Mouse (Mus musculus) liver, postnatal 0 days (tissue): ENCODE data around the gene Vwf. TPM values are rescaled to one million over a fixed set of nuclear protein-coding genes. Genes with fewer than 3 reads are reported as not detected.

Experiments
- ATAC-seq: fragments of 200-750 bp; cut with Nextera tagmentation; 2 replicates; pipeline ENCODE4 v1.8.0; 2017; ENCODE audit warnings: mild to moderate bottlenecking, moderate library complexity
- DNase-seq: peaks from one replicate; pipeline ENCODE4 v3.0.0-alpha.2; 2016
- H3K27ac ChIP-seq: fragments of 300-500 bp; sonication (generic); 2 replicates; pipeline ENCODE4 v1.5.1; 2014; ENCODE audit warnings: antibody characterized with exemption, moderate library complexity, mild to moderate bottlenecking, low read depth
- H3K27me3 ChIP-seq: fragments of 300-500 bp; sonication (generic); 2 replicates; pipeline ENCODE4 v1.6.1; 2014; ENCODE audit warnings: low read length, control low read depth, mixed read lengths; ENCODE audit not compliant: insufficient read depth
- H3K36me3 ChIP-seq: fragments of 300-500 bp; sonication (generic); replicated peaks from 2 replicates; pipeline ENCODE4 v1.6.1; 2014; ENCODE audit warnings: mild to moderate bottlenecking, control low read depth, low read length, moderate library complexity, mixed read lengths; ENCODE audit not compliant: insufficient read depth
- H3K4me1 ChIP-seq: fragments of 300-500 bp; sonication (generic); 2 replicates; pipeline ENCODE4 v1.6.1; 2014; ENCODE audit warnings: antibody characterized with exemption, mild to moderate bottlenecking, control low read depth; ENCODE audit not compliant: insufficient read depth
- H3K4me2 ChIP-seq: fragments of 300-500 bp; sonication (generic); 2 replicates; pipeline ENCODE4 v1.6.1; 2014; ENCODE audit warnings: low read depth, mild to moderate bottlenecking, low read length, moderate library complexity, mixed read lengths
- H3K4me3 ChIP-seq: fragments of 300-500 bp; sonication (generic); 2 replicates; pipeline ENCODE4 v1.5.1; 2014; ENCODE audit warnings: low read depth, low read length
- H3K9ac ChIP-seq: fragments of 300-500 bp; sonication (generic); replicated peaks from 2 replicates; pipeline ENCODE4 v1.6.1; 2014; ENCODE audit warnings: mild to moderate bottlenecking, moderate library complexity
- H3K9me3 ChIP-seq: fragments of 300-500 bp; sonication (generic); 2 replicates; pipeline ENCODE4 v1.6.1; 2016; ENCODE audit warnings: mild to moderate bottlenecking, control low read depth, low read length, mixed read lengths
- CTCF ChIP-seq: sonication (generic); IDR thresholded peaks from 2 replicates; pipeline ENCODE4 v1.5.1; 2016; ENCODE audit warnings: antibody characterized with exemption, low read depth
- EP300 ChIP-seq: IDR thresholded peaks from 2 replicates; pipeline ENCODE4 v1.6.1; 2016; ENCODE audit warnings: antibody characterized with exemption, low read depth, mild to moderate bottlenecking
- WGBS: fragments of 180-500 bp; shearing (Covaris S2); extraction: QIAGEN DNeasy Blood & Tissue Kit; methylation state at CpG from one replicate; pipeline ENCODE4 v1.1.7; 2014; ENCODE audit not compliant: insufficient replicate concordance; 5-methylcytosine and 5-hydroxymethylcytosine counted together
- polyA plus RNA-seq: library from polyadenylated mRNA; unstranded; fragments of >200 nt; fragmentation: Nextera tagmentation; extraction: Ambion mirVana; gene quantifications from 2 replicates; pipeline ENCODE4 v1.2.1, GENCODE M21; 2015

The Vwf gene
- polyA plus RNA-seq, 1 experiment from 2014 or later = 14.8 TPM

DNA sequence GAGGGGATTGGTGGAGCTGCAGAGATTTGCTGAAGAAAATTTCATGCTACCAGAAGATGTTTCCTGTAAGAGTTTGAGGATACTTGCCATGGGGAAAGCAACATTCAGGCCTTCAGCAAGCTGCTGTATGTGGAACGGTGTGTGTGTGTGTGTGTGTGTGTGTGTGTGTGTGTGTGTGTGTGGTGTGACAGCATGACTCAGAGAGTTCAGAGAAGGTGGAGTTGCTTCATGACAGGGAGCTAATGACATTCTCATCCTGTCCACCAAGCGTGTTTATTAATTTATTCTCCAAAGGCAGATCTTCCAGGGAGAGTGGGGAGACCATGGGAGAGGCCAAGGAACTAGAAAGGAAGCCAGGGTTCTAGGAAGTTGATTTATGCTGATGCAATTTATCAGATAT is 117.3 kb downstream of the Vwf start:
- Histone ChIP-seq H3K9me3 (no peaks in the 10 kb centered on the region), H3K4me1 (no peaks in the 10 kb centered on the region), H3K27me3 (no peaks in the 10 kb centered on the region; the same call in 1 of the 2 replicates), H3K36me3 (peaks cover 2% of the 10 kb centered on the region; the same call in 1 of the 2 replicates), H3K9ac (no peak overlapping the region), H3K4me3 (no peak overlapping the region), H3K4me2 (no peak overlapping the region), H3K27ac (no peak overlapping the region)
- DNase-seq = no peak
- WGBS = 56% methylated on average over 2 of the region's 2 CpGs
- TF ChIP-seq CTCF (no peak), EP300 (no peak)
- no peak for ATAC-seq

DNA sequence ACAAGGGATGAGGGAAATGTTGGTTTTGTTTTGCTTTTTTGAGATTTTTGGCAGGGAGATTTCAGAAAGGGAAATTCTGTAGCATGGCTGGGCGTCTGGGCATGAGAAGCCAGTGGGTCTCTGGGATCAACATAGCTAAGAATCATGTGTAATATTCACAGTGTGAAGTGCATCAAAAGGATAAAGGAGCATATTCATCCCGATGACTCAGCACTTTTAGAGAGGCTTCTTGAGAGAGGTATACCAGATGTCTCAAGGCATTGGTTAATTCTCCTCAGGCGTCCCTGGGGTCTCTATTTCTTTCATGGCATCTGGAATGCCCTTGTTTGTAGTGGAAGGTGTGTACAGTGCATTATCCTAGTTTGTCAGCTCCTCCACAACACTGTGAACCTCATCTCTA is 125.3 kb downstream of the Vwf start:
- TF ChIP-seq CTCF (no peak), EP300 (no peak)
- no peak for ATAC-seq

GRCm38 (mm10) chr6:125678492-125678891 is 131.9 kb downstream of the Vwf start:
- no peak overlapping the region for H3K4me3 ChIP-seq
- H3K27ac ChIP-seq = no peak overlapping the region
- H3K9me3 ChIP-seq = no peaks in the 10 kb centered on the region
- TF ChIP-seq CTCF = no peak
- no peak for TF ChIP-seq EP300
- ATAC-seq (no peak), DNase-seq (no peak)
- no peak overlapping the region for H3K9ac ChIP-seq
- no peaks in the 10 kb centered on the region for H3K27me3 ChIP-seq
- no peaks in the 10 kb centered on the region for H3K4me1 ChIP-seq
- WGBS = 26% methylated on average over 1 of the region's 1 CpGs
- no peak overlapping the region for H3K4me2 ChIP-seq
- no peaks in the 10 kb centered on the region for H3K36me3 ChIP-seq

More for the DNA sequence above, 125.3 kb downstream of the Vwf start:
- Histone ChIP-seq H3K9ac (no peak overlapping the region), H3K27me3 (no peaks in the 10 kb centered on the region), H3K36me3 (peaks cover 2% of the 10 kb centered on the region; the same call in 1 of the 2 replicates), H3K4me3 (no peak overlapping the region), H3K9me3 (no peaks in the 10 kb centered on the region), H3K4me1 (no peaks in the 10 kb centered on the region), H3K27ac (no peak overlapping the region), H3K4me2 (no peak overlapping the region)
- 65% methylated on average over 3 of the region's 3 CpGs for WGBS
- no peak for DNase-seq

- no peak for DNase-seq
- Histone ChIP-seq H3K36me3 (no peaks in the 10 kb centered on the region), H3K4me1 (no peaks in the 10 kb centered on the region), H3K4me2 (no peak overlapping the region), H3K27ac (no peak overlapping the region), H3K9ac (no peak overlapping the region), H3K4me3 (no peak overlapping the region), H3K9me3 (no peaks in the 10 kb centered on the region), H3K27me3 (no peaks in the 10 kb centered on the region)
- TF ChIP-seq CTCF (no peak), EP300 (no peak)
- ATAC-seq = no peak
- 82% methylated on average over 11 of the region's 11 CpGs for WGBS
Measured at GRCm38 (mm10) chr6:125680613-125681012, 134.0 kb downstream of the Vwf start.

GRCm38 (mm10) chr6:125685420-125685819 is 138.8 kb downstream of the Vwf start:
- TF ChIP-seq EP300 = no peak
- TF ChIP-seq CTCF = no peak
- no peaks in the 10 kb centered on the region for H3K36me3 ChIP-seq
- no peaks in the 10 kb centered on the region for H3K4me1 ChIP-seq
- ATAC-seq = no peak
- DNase-seq = no peak
- no peak overlapping the region for H3K4me3 ChIP-seq
- H3K9me3 ChIP-seq = no peaks in the 10 kb centered on the region
- H3K4me2 ChIP-seq = no peak overlapping the region
- no peak overlapping the region for H3K9ac ChIP-seq
- no peaks in the 10 kb centered on the region for H3K27me3 ChIP-seq
- no peak overlapping the region for H3K27ac ChIP-seq

DNA sequence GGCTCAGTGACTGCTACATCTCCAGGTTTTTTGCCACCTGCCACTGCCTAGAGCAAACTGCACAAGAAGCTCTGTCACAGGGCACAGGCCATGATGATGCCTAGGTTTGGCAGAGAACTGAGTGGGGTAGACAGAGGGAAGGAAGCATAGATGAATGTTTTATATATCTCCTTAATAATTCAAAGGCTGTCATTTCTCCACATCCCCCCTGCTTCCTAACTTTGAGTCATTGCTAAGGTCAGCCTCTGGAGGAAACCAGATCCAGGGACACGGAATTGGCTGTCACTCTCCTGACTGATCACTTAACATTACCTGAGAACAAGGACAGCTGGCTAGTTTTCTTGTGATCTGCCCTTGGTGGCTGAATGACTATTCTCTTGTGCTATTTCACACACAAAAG is 141.4 kb downstream of the Vwf start:
- Histone ChIP-seq H3K9me3 (no peaks in the 10 kb centered on the region), H3K27ac (no peak overlapping the region), H3K36me3 (no peaks in the 10 kb centered on the region), H3K27me3 (no peaks in the 10 kb centered on the region), H3K9ac (no peak overlapping the region), H3K4me1 (no peaks in the 10 kb centered on the region), H3K4me3 (no peak overlapping the region), H3K4me2 (no peak overlapping the region)
- ATAC-seq (no peak), DNase-seq (no peak)
- WGBS = 54% methylated on average over 1 of the region's 1 CpGs
- TF ChIP-seq CTCF (no peak), EP300 (no peak)
